Mouse (Mus musculus) liver, postnatal 0 days (tissue): ENCODE results near the gene Naa30. TPM values are rescaled to one million over a fixed set of nuclear protein-coding genes. Genes with fewer than 3 reads are reported as not detected.
"Not testable (repeated sequence)": the region's sequence is repeated elsewhere in the genome, so short reads cannot be mapped to it uniquely, and the experiment has no call there.

Source experiments
- ATAC-seq: fragments of 200-750 bp; cut with Nextera tagmentation; 2 replicates; pipeline ENCODE4 v1.8.0; 2017; ENCODE audit warnings: mild to moderate bottlenecking, moderate library complexity
- DNase-seq: peaks from one replicate; pipeline ENCODE4 v3.0.0-alpha.2; 2016
- H3K27ac ChIP-seq: fragments of 300-500 bp; sonication (generic); 2 replicates; pipeline ENCODE4 v1.5.1; 2014; ENCODE audit warnings: antibody characterized with exemption, moderate library complexity, mild to moderate bottlenecking, low read depth
- H3K27me3 ChIP-seq: fragments of 300-500 bp; sonication (generic); 2 replicates; pipeline ENCODE4 v1.6.1; 2014; ENCODE audit warnings: low read length, control low read depth, mixed read lengths; ENCODE audit not compliant: insufficient read depth
- H3K36me3 ChIP-seq: fragments of 300-500 bp; sonication (generic); replicated peaks from 2 replicates; pipeline ENCODE4 v1.6.1; 2014; ENCODE audit warnings: mild to moderate bottlenecking, control low read depth, low read length, moderate library complexity, mixed read lengths; ENCODE audit not compliant: insufficient read depth
- H3K4me1 ChIP-seq: fragments of 300-500 bp; sonication (generic); 2 replicates; pipeline ENCODE4 v1.6.1; 2014; ENCODE audit warnings: antibody characterized with exemption, mild to moderate bottlenecking, control low read depth; ENCODE audit not compliant: insufficient read depth
- H3K4me2 ChIP-seq: fragments of 300-500 bp; sonication (generic); 2 replicates; pipeline ENCODE4 v1.6.1; 2014; ENCODE audit warnings: low read depth, mild to moderate bottlenecking, low read length, moderate library complexity, mixed read lengths
- H3K4me3 ChIP-seq: fragments of 300-500 bp; sonication (generic); 2 replicates; pipeline ENCODE4 v1.5.1; 2014; ENCODE audit warnings: low read depth, low read length
- H3K9ac ChIP-seq: fragments of 300-500 bp; sonication (generic); replicated peaks from 2 replicates; pipeline ENCODE4 v1.6.1; 2014; ENCODE audit warnings: mild to moderate bottlenecking, moderate library complexity
- H3K9me3 ChIP-seq: fragments of 300-500 bp; sonication (generic); 2 replicates; pipeline ENCODE4 v1.6.1; 2016; ENCODE audit warnings: mild to moderate bottlenecking, control low read depth, low read length, mixed read lengths
- CTCF ChIP-seq: sonication (generic); IDR thresholded peaks from 2 replicates; pipeline ENCODE4 v1.5.1; 2016; ENCODE audit warnings: antibody characterized with exemption, low read depth
- EP300 ChIP-seq: IDR thresholded peaks from 2 replicates; pipeline ENCODE4 v1.6.1; 2016; ENCODE audit warnings: antibody characterized with exemption, low read depth, mild to moderate bottlenecking
- WGBS: fragments of 180-500 bp; shearing (Covaris S2); extraction: QIAGEN DNeasy Blood & Tissue Kit; methylation state at CpG from one replicate; pipeline ENCODE4 v1.1.7; 2014; ENCODE audit not compliant: insufficient replicate concordance; 5-methylcytosine and 5-hydroxymethylcytosine counted together
- polyA plus RNA-seq: library from polyadenylated mRNA; unstranded; fragments of >200 nt; fragmentation: Nextera tagmentation; extraction: Ambion mirVana; gene quantifications from 2 replicates; pipeline ENCODE4 v1.2.1, GENCODE M21; 2015

Gene Naa30
- polyA plus RNA-seq, 1 experiment from 2014 or later = 3.4 TPM

DNA sequence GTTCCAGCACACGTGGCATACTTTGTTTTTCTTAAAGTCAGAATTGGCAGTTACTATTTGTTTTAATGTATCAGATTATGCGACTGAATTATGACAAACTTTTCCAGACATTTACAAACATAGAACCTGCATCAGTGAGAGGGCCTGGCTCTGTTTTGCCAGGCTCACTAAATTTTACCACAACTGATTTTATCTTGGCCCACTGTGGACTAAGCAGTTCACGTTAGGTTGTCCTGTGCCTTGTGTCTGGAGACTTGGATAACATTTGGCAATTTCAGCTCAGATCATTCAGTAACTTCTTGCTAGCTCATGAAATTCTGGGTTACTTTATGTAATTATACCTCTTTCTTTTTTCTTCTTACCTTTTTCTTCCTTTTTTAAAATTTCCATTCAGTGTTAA lies 7.7 kb downstream of the Naa30 start:
- H3K4me2 ChIP-seq = no peak overlapping the region
- H3K27me3 ChIP-seq = no peaks in the 10 kb centered on the region
- TF ChIP-seq EP300 (no peak), CTCF (no peak)
- no peak overlapping the region for H3K27ac ChIP-seq
- ATAC-seq = no peak
- no peak overlapping the region for H3K4me3 ChIP-seq
- no peak for DNase-seq
- 69% methylated on average over 3 of the region's 3 CpGs for WGBS
- H3K4me1 ChIP-seq = no peaks in the 10 kb centered on the region
- peaks cover 19% of the 10 kb centered on the region for H3K36me3 ChIP-seq
- H3K9ac ChIP-seq = no peak overlapping the region
- no peaks in the 10 kb centered on the region for H3K9me3 ChIP-seq

DNA sequence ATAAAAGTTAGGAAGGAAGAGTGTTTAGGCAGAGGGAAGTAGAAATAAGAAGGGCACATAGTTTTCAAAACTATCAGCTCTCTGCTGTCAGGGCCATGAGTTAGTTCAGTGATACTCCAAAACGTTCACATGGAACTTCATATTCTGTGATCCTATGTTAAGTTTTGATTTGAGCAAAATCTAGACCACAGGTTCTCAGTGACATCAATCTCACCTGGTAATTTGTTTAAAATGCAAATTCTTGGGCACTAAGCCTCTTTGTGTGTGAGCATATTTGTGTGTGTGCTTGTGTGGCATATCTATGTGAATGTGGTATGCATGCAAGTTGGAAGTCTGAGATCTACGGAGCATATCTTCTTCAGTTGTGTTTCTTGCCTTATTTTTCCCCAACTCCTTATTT lies 14.2 kb downstream of the Naa30 start:
- no peaks in the 10 kb centered on the region for H3K9me3 ChIP-seq
- DNase-seq (no peak), ATAC-seq (no peak)
- H3K9ac ChIP-seq = no peak overlapping the region
- H3K27me3 ChIP-seq = no peaks in the 10 kb centered on the region
- H3K36me3 ChIP-seq = peaks cover 22% of the 10 kb centered on the region
- H3K27ac ChIP-seq = no peak overlapping the region
- TF ChIP-seq EP300 (no peak), CTCF (no peak)
- WGBS = 78% methylated on average over 2 of the region's 2 CpGs
- no peak overlapping the region for H3K4me2 ChIP-seq
- H3K4me1 ChIP-seq = no peaks in the 10 kb centered on the region
- H3K4me3 ChIP-seq = no peak overlapping the region

DNA sequence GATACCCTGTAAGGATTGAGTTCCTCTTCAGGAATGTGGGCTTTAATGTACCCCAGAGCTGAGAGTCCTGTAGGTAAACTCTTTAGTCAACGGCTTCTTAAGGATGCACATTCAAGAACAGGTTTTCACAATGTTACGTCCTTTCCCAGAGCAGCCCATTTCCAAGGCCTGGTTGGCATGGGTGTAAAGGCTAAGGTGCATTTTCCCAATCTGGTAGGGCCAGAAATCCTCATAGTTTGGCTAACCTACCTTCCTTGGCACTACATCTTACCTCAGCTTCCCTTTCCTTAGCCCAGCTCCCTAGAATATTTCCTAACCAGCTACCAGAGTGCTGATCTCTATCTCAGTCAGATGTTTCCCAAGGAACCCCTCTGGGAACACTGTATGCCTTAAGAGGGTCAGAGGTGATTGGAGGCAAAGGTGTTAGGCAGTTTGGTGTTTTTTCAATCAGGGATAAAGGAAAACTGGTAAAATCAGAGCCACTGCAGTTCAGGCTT lies 25.1 kb downstream of the Naa30 start:
- Histone ChIP-seq H3K4me2 (no peak overlapping the region), H3K9me3 (no peaks in the 10 kb centered on the region), H3K9ac (no peak overlapping the region), H3K4me1 (no peaks in the 10 kb centered on the region), H3K4me3 (no peak overlapping the region), H3K27me3 (no peaks in the 10 kb centered on the region), H3K27ac (no peak overlapping the region), H3K36me3 (0 out of 2 replicates have a peak, but pooled peaks cover 2% of the 10 kb centered on the region)
- TF ChIP-seq CTCF (no peak), EP300 (no peak)
- no peak for ATAC-seq
- DNase-seq = no peak
- 85% methylated on average over 2 of the region's 2 CpGs for WGBS

DNA sequence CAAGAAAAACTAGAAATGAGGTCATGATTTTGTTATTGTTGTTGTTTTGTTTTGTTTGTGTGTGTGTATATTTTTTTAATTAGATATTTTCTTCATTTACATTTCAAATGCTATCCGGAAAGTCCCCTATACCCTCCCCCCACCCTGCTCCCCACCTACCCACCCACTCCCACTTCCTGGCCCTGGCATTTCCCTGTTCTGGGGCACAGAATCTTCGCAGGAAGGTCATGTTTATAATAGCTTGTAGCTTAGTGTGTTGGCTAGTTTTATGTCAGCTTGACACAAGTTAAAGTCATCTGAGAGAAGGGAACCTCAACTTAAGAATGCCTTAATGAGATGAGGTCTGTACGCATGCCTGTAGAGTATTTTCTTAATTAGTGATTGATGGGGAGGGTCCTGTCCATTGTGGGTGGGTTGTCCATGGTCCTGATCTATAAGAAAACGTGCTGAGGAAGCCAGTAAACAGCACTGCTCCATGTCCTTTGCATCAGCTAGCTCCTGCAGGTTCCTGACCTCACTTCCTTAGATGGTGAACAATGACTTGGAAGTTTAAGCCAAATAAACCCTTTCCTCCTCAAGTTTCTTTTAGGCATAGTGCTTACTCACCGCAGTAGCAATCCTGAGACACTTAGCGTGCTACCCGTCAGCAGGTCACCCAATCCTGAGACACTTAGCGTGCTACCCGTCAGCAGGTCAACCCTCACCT lies 29.2 kb downstream of the Naa30 start:
- Histone ChIP-seq H3K4me1 (no peaks in the 10 kb centered on the region), H3K4me3 (no peak overlapping the region), H3K27ac (no peak overlapping the region), H3K27me3 (no peaks in the 10 kb centered on the region), H3K9ac (no peak overlapping the region), H3K9me3 (no peaks in the 10 kb centered on the region), H3K4me2 (no peak overlapping the region), H3K36me3 (no peaks in the 10 kb centered on the region)
- ATAC-seq (no peak), DNase-seq (no peak)
- WGBS = 62% methylated on average over 9 of the region's 9 CpGs
- no peak for TF ChIP-seq CTCF
- TF ChIP-seq EP300 = no peak

DNA sequence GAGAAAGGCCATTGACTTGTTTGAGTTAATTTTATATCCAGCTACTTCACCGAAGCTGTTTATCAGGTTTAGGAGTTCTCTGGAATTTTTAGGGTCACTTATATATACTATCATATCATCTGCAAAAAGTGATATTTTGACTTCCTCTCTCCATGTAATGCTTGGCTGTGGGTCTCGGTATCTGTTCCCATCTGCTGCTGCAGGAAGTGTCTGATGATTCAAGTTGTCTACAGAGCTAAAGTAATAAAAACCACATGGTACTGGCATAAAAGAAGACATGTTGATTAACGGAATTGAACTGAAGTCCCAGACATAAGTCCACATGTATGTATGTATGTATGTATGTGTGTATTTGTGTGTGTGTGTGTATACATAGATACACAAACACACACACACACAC lies 38.2 kb downstream of the Naa30 start:
- not testable (repeated sequence) for ATAC-seq, DNase-seq

DNA sequence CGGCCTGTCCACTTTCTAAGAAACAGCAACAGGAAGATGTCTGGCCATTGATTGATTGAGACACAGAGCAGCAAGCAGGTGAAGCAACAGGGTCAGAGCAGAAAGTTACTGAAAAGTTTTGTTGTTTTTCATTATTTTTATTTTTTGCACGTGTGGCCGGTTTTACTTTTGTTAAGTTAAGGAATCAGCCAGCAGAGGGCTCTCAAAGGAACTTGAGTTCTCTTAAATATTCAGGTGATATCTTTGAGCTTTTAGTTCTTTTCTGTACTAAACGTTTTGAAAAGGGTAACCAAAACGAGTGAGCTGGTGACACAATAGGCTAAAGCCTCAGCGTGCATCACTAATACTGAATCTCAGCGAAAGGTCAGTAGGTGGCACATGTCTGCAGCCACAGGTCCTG lies 46.7 kb downstream of the Naa30 start:
- no peaks in the 10 kb centered on the region for H3K36me3 ChIP-seq
- ATAC-seq (no peak), DNase-seq (no peak)
- H3K9me3 ChIP-seq = no peaks in the 10 kb centered on the region
- H3K4me1 ChIP-seq = no peaks in the 10 kb centered on the region
- no peak overlapping the region for H3K4me2 ChIP-seq
- no peak overlapping the region for H3K4me3 ChIP-seq
- no peak overlapping the region for H3K9ac ChIP-seq
- no peaks in the 10 kb centered on the region for H3K27me3 ChIP-seq
- H3K27ac ChIP-seq = no peak overlapping the region
- no peak for TF ChIP-seq EP300
- TF ChIP-seq CTCF = no peak
- WGBS = 70% methylated on average over 7 of the region's 7 CpGs

More for the DNA sequence above, 38.2 kb downstream of the Naa30 start:
- H3K9ac ChIP-seq, H3K9me3 ChIP-seq, H3K27ac ChIP-seq, H3K27me3 ChIP-seq, H3K4me1 ChIP-seq, H3K36me3 ChIP-seq, H3K4me2 ChIP-seq, H3K4me3 ChIP-seq: not testable (repeated sequence)
- WGBS = 46% methylated on average over 3 of the region's 3 CpGs

DNA sequence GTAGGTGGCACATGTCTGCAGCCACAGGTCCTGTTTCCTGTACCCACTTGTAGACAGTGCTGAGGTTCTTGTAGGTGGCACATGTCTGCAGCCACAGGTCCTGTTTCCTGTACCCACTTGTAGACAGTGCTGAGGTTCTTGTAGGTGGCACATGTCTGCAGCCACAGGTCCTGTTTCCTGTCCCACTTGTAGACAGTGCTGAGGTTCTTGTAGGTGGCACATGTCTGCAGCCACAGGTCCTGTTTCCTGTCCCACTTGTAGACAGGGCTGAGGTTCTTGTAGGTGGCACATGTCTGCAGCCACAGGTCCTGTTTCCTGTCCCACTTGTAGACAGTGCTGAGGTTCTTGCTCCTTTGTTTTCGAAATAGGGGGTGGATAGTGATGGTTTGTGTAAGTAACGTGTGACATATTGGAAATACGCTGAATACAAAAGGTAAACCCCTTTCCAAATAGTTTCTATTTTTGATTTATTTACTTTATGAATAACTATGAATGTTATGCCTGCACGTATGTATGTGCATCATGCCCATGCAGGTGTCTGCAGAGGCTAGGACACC lies 47.5 kb downstream of the Naa30 start:
- H3K36me3 ChIP-seq, H3K4me1 ChIP-seq, DNase-seq, H3K4me3 ChIP-seq, H3K9ac ChIP-seq, H3K27me3 ChIP-seq, H3K4me2 ChIP-seq, H3K27ac ChIP-seq, H3K9me3 ChIP-seq, ATAC-seq: not testable (repeated sequence)
- WGBS = 66% methylated on average over 4 of the region's 4 CpGs
